Mouse (Mus musculus) hindbrain, embryonic 13.5 days (tissue): ENCODE measurements at regions not wholly inside any gene's neighbourhood (a gene's known extent, or its start where the extent isn't known, plus 50 kb on each side); places are given as distances from the start of the nearest gene placed in this dataset.

ENCODE experiments used
- ATAC-seq: fragments of 200-750 bp; cut with Nextera tagmentation; 2 replicates; pipeline ENCODE4 v1.8.0; 2017; ENCODE audit warnings: moderate TSS enrichment; ENCODE audit not compliant: low FRiP score
- H3K27ac ChIP-seq: fragments of 300-500 bp; sonication (generic); 2 replicates; pipeline ENCODE4 v1.5.1; 2015; ENCODE audit warnings: inconsistent platforms, mild to moderate bottlenecking, moderate library complexity
- H3K27me3 ChIP-seq: fragments of 300-500 bp; sonication (generic); 2 replicates; pipeline ENCODE4 v1.6.1; 2015; ENCODE audit warnings: mild to moderate bottlenecking, inconsistent platforms
- H3K36me3 ChIP-seq: fragments of 300-500 bp; sonication (generic); 2 replicates; pipeline ENCODE4 v1.6.1; 2015; ENCODE audit warnings: mild to moderate bottlenecking, inconsistent platforms
- H3K4me1 ChIP-seq: fragments of 300-500 bp; sonication (generic); replicated peaks from 2 replicates; pipeline ENCODE4 v1.6.1; 2015; ENCODE audit warnings: inconsistent platforms
- H3K4me2 ChIP-seq: fragments of 300-500 bp; sonication (generic); 2 replicates; pipeline ENCODE4 v1.6.1; 2015; ENCODE audit warnings: inconsistent platforms, mild to moderate bottlenecking, moderate library complexity
- H3K4me3 ChIP-seq: fragments of 300-500 bp; sonication (generic); 2 replicates; pipeline ENCODE4 v1.5.1; 2015; ENCODE audit warnings: mild to moderate bottlenecking, inconsistent platforms
- H3K9ac ChIP-seq: fragments of 300-500 bp; sonication (generic); 2 replicates; pipeline ENCODE4 v1.6.1; 2015; ENCODE audit warnings: mild to moderate bottlenecking, inconsistent platforms
- H3K9me3 ChIP-seq: fragments of 300-500 bp; sonication (generic); 2 replicates; pipeline ENCODE4 v1.6.1; 2016; ENCODE audit warnings: inconsistent platforms
- WGBS: fragments of 180-500 bp; shearing (Covaris S2); methylation state at CpG from one replicate; pipeline ENCODE4 v1.1.7; 2015; 5-methylcytosine and 5-hydroxymethylcytosine counted together

DNA sequence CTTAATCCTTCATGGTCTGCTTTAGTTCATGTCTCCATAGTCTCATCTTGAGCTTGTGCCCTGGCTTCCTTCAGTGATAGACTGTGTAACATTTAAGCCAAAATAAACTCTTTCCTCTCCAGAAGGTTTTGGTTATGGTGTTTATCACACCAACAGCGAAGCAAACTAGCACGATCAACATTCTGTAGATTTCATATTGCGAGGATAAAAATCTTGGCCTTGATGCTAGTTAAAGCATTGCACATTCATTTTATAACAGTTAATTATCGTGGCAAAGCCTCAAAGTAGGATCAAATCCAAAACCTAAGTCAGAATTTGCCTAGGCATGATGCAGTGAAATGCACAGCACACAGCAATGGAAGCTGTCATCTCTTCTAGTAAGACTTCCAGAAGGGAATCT lies 1123.7 kb downstream of the Rapgef2 start:
- Histone ChIP-seq H3K4me3 (no peak overlapping the region), H3K4me1 (no peaks in the 10 kb centered on the region), H3K9me3 (no peaks in the 10 kb centered on the region), H3K27ac (no peak overlapping the region), H3K4me2 (no peak overlapping the region), H3K36me3 (no peaks in the 10 kb centered on the region), H3K9ac (no peak overlapping the region), H3K27me3 (no peaks in the 10 kb centered on the region)
- ATAC-seq: no peak
- WGBS: 91% methylated on average over 4 of the region's 4 CpGs

DNA sequence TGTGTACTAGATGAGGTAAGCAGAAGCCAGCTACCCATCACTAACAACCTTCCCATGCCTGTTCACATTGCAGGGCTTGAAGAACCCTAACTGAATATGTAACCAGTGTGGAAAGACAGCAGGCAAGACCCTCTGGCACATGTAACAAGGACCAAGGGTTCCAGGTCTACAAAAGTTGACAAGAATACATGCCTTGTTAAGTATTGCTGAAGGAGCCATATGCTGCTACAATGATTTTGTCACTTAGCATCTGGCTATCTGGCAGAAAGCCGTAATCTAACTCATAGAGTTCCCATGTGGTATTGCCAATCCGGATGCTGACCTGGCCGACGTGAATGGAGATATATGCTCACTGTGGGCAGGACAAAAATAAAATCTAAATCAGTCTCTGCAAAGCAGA lies 1127.9 kb downstream of the Rapgef2 start:
- WGBS: 92% methylated on average over 4 of the region's 4 CpGs
- no peaks in the 10 kb centered on the region for H3K9me3 ChIP-seq
- H3K36me3 ChIP-seq: no peaks in the 10 kb centered on the region
- H3K4me2 ChIP-seq: no peak overlapping the region
- ATAC-seq: no peak
- H3K4me1 ChIP-seq: no peaks in the 10 kb centered on the region
- no peak overlapping the region for H3K27ac ChIP-seq
- H3K9ac ChIP-seq: no peak overlapping the region
- no peaks in the 10 kb centered on the region for H3K27me3 ChIP-seq
- H3K4me3 ChIP-seq: no peak overlapping the region
